Mouse (Mus musculus): ENCODE measurements around the gene Radil. TPM values are rescaled to one million over a fixed set of nuclear protein-coding genes. Genes with fewer than 3 reads are reported as not detected.

Gene Radil
- polyA plus RNA-seq, 1 experiment from 2014 or later = 4.4 TPM

- no peak overlapping the region for H3K9ac ChIP-seq (ENCODE audit: low read length)
- H3K9me3 ChIP-seq (ENCODE audit: control insufficient read depth, low read length) = no peaks in the 10 kb centered on the region
- DNase-seq (ENCODE audit: low spot score, missing footprints) (no peak), ATAC-seq (ENCODE audit: low FRiP score) (no peak)
- no peak overlapping the region for H3K4me3 ChIP-seq (ENCODE audit: low read depth, low read length)
- H3K4me2 ChIP-seq = no peak overlapping the region
- H3K27me3 ChIP-seq (ENCODE audit: control insufficient read depth, insufficient read depth, low read length) = no peaks in the 10 kb centered on the region
- H3K4me1 ChIP-seq (ENCODE audit: control insufficient read depth, insufficient read depth, low read length) = peaks cover 10% of the 10 kb centered on the region
- 77% methylated on average over 5 of the region's 5 CpGs for WGBS
- no peak overlapping the region for H3K27ac ChIP-seq (ENCODE audit: low read depth, low read length)
- H3K36me3 ChIP-seq (ENCODE audit: control insufficient read depth, insufficient read depth, low read length) = peaks cover 24% of the 10 kb centered on the region
Observed at GRCm38 (mm10) chr5:142459834-142460233, 91.1 kb downstream of the Radil start.

- Histone ChIP-seq H3K9ac (ENCODE audit: low read length) (no peak overlapping the region), H3K4me1 (ENCODE audit: control insufficient read depth, insufficient read depth, low read length) (peaks cover 4% of the 10 kb centered on the region), H3K4me2 (no peak overlapping the region), H3K4me3 (ENCODE audit: low read depth, low read length) (no peak overlapping the region), H3K27me3 (ENCODE audit: control insufficient read depth, insufficient read depth, low read length) (no peaks in the 10 kb centered on the region), H3K27ac (ENCODE audit: low read depth, low read length) (no peak overlapping the region), H3K9me3 (ENCODE audit: control insufficient read depth, low read length) (no peaks in the 10 kb centered on the region), H3K36me3 (ENCODE audit: control insufficient read depth, insufficient read depth, low read length) (peaks cover 25% of the 10 kb centered on the region)
- 89% methylated on average over 17 of the region's 17 CpGs for WGBS
- DNase-seq (ENCODE audit: low spot score, missing footprints) (no peak), ATAC-seq (ENCODE audit: low FRiP score) (no peak)
Observed at GRCm38 (mm10) chr5:142458791-142459557, 91.9 kb downstream of the Radil start.

DNA sequence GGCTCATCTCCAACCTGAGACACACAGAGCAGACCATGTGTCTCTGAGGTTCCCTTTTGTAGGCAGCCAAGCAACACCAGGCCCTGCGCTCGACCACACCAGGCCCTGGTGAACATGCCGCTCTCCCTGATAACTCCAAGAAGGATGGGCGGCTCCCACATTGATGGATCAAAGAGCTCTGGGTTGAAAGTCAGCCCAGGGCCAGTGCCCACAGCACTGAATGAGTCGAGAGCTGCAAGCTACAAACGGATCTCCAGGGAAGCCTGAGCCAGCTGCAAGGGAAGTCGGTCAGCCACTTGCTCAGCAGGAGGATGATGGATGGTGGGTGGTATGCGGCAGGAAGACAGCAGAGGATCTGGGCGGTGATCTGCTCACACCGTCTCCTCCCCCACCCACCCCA is 93.6 kb downstream of the Radil start:
- WGBS = 81% methylated on average over 10 of the region's 10 CpGs
- Histone ChIP-seq H3K4me1 (ENCODE audit: control insufficient read depth, insufficient read depth, low read length) (no peaks in the 10 kb centered on the region), H3K4me2 (no peak overlapping the region), H3K36me3 (ENCODE audit: control insufficient read depth, insufficient read depth, low read length) (peaks cover 35% of the 10 kb centered on the region), H3K9ac (ENCODE audit: low read length) (no peak overlapping the region), H3K9me3 (ENCODE audit: control insufficient read depth, low read length) (no peaks in the 10 kb centered on the region), H3K4me3 (ENCODE audit: low read depth, low read length) (no peak overlapping the region), H3K27me3 (ENCODE audit: control insufficient read depth, insufficient read depth, low read length) (no peaks in the 10 kb centered on the region), H3K27ac (ENCODE audit: low read depth, low read length) (no peak overlapping the region)
- DNase-seq (ENCODE audit: low spot score, missing footprints) (no peak), ATAC-seq (ENCODE audit: low FRiP score) (no peak)

DNA sequence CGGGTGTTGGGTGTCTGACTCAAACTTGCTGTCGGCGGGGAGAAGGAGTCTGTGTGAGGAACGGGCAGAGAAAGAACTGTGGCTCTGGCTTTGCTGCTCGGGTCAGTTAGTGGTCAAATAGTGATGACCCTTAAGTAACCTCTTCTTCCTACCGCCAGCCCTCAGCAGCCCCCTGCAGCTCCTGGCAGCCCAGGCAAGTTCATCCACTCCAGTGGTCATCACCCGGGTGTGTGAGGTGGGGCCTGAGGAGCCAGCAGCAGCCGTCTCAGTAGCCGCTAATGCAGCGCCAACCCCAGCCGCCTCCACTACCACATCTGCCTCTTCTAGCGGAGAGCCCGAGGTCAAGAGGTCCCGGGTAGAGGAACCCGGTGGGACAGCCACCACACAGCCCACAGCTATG is 94.6 kb downstream of the Radil start:
- peaks cover 35% of the 10 kb centered on the region for H3K36me3 ChIP-seq (ENCODE audit: control insufficient read depth, insufficient read depth, low read length)
- WGBS = 83% methylated on average over 15 of the region's 15 CpGs
- H3K27me3 ChIP-seq (ENCODE audit: control insufficient read depth, insufficient read depth, low read length) = no peaks in the 10 kb centered on the region
- H3K9ac ChIP-seq (ENCODE audit: low read length) = no peak overlapping the region
- no peak overlapping the region for H3K4me2 ChIP-seq
- H3K4me3 ChIP-seq (ENCODE audit: low read depth, low read length) = no peak overlapping the region
- DNase-seq (ENCODE audit: low spot score, missing footprints) = no peak
- ATAC-seq (ENCODE audit: low FRiP score) = no peak
- no peak overlapping the region for H3K27ac ChIP-seq (ENCODE audit: low read depth, low read length)
- H3K4me1 ChIP-seq (ENCODE audit: control insufficient read depth, insufficient read depth, low read length) = no peaks in the 10 kb centered on the region
- H3K9me3 ChIP-seq (ENCODE audit: control insufficient read depth, low read length) = no peaks in the 10 kb centered on the region

GRCm38 (mm10) chr5:142453742-142454141 is 97.2 kb downstream of the Radil start:
- H3K27ac ChIP-seq (ENCODE audit: low read depth, low read length) = no peak overlapping the region
- peaks cover 39% of the 10 kb centered on the region for H3K36me3 ChIP-seq (ENCODE audit: control insufficient read depth, insufficient read depth, low read length)
- H3K4me2 ChIP-seq = no peak overlapping the region
- no peak for ATAC-seq (ENCODE audit: low FRiP score)
- no peaks in the 10 kb centered on the region for H3K9me3 ChIP-seq (ENCODE audit: control insufficient read depth, low read length)
- no peak overlapping the region for H3K4me3 ChIP-seq (ENCODE audit: low read depth, low read length)
- no peaks in the 10 kb centered on the region for H3K4me1 ChIP-seq (ENCODE audit: control insufficient read depth, insufficient read depth, low read length)
- no peaks in the 10 kb centered on the region for H3K27me3 ChIP-seq (ENCODE audit: control insufficient read depth, insufficient read depth, low read length)
- H3K9ac ChIP-seq (ENCODE audit: low read length) = no peak overlapping the region
- 94% methylated on average over 13 of the region's 13 CpGs for WGBS
- DNase-seq (ENCODE audit: low spot score, missing footprints) = no peak

DNA sequence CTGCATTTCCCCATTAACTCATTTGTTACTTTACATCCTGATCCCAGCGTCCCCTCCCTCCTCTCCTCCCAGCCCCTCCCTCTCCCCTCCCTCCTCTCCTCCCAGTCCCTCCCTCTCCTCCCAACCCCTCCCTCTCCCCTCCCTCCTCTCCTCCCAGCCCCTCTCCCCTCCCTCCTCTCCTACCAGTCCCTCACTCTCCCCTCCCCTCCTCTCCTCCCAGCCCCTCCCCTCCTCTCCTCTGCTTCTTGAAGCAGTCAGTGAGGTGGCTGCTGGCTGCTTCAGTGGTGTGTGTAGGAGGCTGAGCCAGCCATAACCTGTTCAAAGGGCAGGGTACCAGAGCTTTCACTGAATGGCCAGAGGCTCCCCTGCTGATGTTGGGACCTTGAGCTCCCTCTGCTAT is 99.1 kb downstream of the Radil start:
- ATAC-seq (ENCODE audit: low FRiP score) (peak; percentile 41), DNase-seq (ENCODE audit: low spot score, missing footprints) (peak; percentile 96)
- Histone ChIP-seq H3K27me3 (ENCODE audit: control insufficient read depth, insufficient read depth, low read length) (no peaks in the 10 kb centered on the region), H3K4me1 (ENCODE audit: control insufficient read depth, insufficient read depth, low read length) (peaks cover 4% of the 10 kb centered on the region), H3K4me3 (ENCODE audit: low read depth, low read length) (no peak overlapping the region), H3K9ac (ENCODE audit: low read length) (no peak overlapping the region), H3K27ac (ENCODE audit: low read depth, low read length) (no peak overlapping the region), H3K9me3 (ENCODE audit: control insufficient read depth, low read length) (no peaks in the 10 kb centered on the region), H3K36me3 (ENCODE audit: control insufficient read depth, insufficient read depth, low read length) (peaks cover 31% of the 10 kb centered on the region), H3K4me2 (no peak overlapping the region)
- WGBS = 22% methylated on average over 1 of the region's 1 CpGs

DNA sequence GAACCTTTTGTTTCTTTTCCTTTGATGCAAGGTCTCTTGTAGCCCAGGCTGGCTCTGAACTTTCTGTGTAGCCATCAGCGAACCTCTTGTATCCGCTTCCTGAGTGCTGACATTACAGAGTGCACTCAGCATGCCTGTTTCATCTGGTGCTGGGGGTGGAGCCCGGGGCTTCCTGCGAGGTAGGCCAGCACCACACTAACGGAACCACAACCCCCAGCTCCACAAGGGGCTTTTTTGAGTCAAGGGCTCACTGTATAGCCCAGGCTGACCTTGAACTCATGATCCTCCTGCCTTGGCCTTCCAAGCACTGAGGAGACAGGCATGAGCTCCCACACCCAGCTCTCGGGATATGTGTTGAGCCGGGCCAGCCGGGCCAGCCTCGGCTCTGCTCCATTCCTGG is 100.1 kb downstream of the Radil start:
- no peak for ATAC-seq (ENCODE audit: low FRiP score)
- peaks cover 24% of the 10 kb centered on the region for H3K36me3 ChIP-seq (ENCODE audit: control insufficient read depth, insufficient read depth, low read length)
- no peaks in the 10 kb centered on the region for H3K27me3 ChIP-seq (ENCODE audit: control insufficient read depth, insufficient read depth, low read length)
- H3K4me2 ChIP-seq = no peak overlapping the region
- H3K4me1 ChIP-seq (ENCODE audit: control insufficient read depth, insufficient read depth, low read length) = peaks cover 6% of the 10 kb centered on the region
- 95% methylated on average over 9 of the region's 9 CpGs for WGBS
- no peak overlapping the region for H3K4me3 ChIP-seq (ENCODE audit: low read depth, low read length)
- no peak for DNase-seq (ENCODE audit: low spot score, missing footprints)
- no peak overlapping the region for H3K9ac ChIP-seq (ENCODE audit: low read length)
- H3K27ac ChIP-seq (ENCODE audit: low read depth, low read length) = no peak overlapping the region
- H3K9me3 ChIP-seq (ENCODE audit: control insufficient read depth, low read length) = no peaks in the 10 kb centered on the region

DNA sequence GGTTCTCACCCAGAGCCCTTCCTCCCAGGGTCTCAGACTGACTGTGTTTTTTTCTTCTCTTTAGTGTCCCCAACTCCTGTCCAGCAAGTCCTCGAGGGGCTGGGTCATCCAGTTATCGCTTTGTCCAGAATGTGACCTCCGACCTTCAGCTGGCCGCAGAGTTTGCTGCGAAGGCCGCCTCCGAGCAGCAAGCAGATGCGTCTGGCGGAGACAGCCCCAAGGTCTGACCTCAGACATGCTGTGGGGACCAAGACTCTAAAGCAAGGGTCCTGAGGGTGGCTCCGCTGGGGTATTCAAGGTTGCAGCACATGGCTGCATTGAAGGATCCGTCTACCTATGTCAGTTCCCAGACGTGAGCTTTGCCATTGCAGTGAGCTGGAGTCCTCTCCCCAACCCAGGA is 102.3 kb downstream of the Radil start:
- no peak for DNase-seq (ENCODE audit: low spot score, missing footprints)
- H3K9me3 ChIP-seq (ENCODE audit: control insufficient read depth, low read length) = no peaks in the 10 kb centered on the region
- no peak overlapping the region for H3K27ac ChIP-seq (ENCODE audit: low read depth, low read length)

DNA sequence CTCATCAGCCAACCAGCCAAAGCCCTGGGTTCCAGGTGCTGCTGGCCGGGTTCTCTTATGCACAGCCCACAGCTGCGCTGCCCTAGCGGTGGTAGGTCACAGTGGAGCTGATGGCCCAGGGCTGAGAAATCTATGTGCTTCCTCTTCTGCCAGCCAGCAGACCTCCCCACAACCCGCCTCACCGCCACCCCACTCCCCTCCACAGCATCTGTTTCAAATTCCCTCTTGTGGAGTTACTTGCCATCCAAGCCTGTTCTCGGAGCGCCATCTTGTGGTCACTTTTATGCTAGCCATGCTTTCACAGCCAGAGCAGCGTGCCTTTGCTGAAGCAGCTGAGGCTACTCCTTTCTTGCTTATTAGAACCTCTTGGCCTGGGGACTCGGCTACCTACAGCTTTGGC is 102.8 kb downstream of the Radil start:
- 9% methylated on average over 9 of the region's 9 CpGs for WGBS
- H3K27ac ChIP-seq (ENCODE audit: low read depth, low read length) = peak overlapping the region; percentile 20; the same call in 1 of the 2 replicates
- H3K9ac ChIP-seq (ENCODE audit: low read length) = no peak overlapping the region
- peaks cover 19% of the 10 kb centered on the region for H3K4me1 ChIP-seq (ENCODE audit: control insufficient read depth, insufficient read depth, low read length)
- no peak overlapping the region for H3K4me3 ChIP-seq (ENCODE audit: low read depth, low read length)
- ATAC-seq (ENCODE audit: low FRiP score) (peak; percentile 56), DNase-seq (ENCODE audit: low spot score, missing footprints) (peak; percentile 99)
- no peaks in the 10 kb centered on the region for H3K27me3 ChIP-seq (ENCODE audit: control insufficient read depth, insufficient read depth, low read length)
- peaks cover 12% of the 10 kb centered on the region for H3K36me3 ChIP-seq (ENCODE audit: control insufficient read depth, insufficient read depth, low read length)
- no peaks in the 10 kb centered on the region for H3K9me3 ChIP-seq (ENCODE audit: control insufficient read depth, low read length)
- no peak overlapping the region for H3K4me2 ChIP-seq

More for the DNA sequence above, 102.3 kb downstream of the Radil start:
- no peak for ATAC-seq (ENCODE audit: low FRiP score)
- Histone ChIP-seq H3K4me3 (ENCODE audit: low read depth, low read length) (no peak overlapping the region), H3K9ac (ENCODE audit: low read length) (no peak overlapping the region), H3K4me1 (ENCODE audit: control insufficient read depth, insufficient read depth, low read length) (peaks cover 14% of the 10 kb centered on the region), H3K27me3 (ENCODE audit: control insufficient read depth, insufficient read depth, low read length) (no peaks in the 10 kb centered on the region), H3K36me3 (ENCODE audit: control insufficient read depth, insufficient read depth, low read length) (peaks cover 13% of the 10 kb centered on the region), H3K4me2 (no peak overlapping the region)
- 71% methylated on average over 12 of the region's 12 CpGs for WGBS
